Mouse (Mus musculus) frontal cortex, postnatal 36 days (tissue): ENCODE measurements around the gene Bpifb6.

Experiments
- DNase-seq, 2 experiments: peaks; one replicate each; pipeline ENCODE4 v3.0.0; 2022; ENCODE audit warnings: low spot score in 2 of 2

The Bpifb6 gene

DNA sequence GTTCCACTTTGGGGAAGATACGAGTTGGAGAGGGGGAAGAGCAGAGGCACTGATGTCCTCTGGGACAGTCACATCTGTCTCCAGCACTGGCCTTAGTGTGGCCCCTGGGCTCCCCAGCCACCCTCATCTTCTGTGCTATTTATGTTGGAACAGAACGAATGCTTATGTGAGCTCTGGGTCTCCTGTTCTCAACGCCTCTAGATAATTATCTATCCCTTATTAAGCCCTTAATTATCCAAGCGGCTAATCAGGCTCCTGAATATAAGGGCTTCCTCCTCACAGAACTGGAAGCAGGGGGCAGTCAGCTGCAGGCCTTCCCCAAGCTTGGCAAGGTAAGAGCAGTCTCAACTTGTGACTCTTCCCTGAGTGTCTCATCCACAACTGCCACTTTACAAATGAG, at the start of gene Bpifb6:
Bpifb6 (plus strand) TSS at position 301 of the 400 bp plus-strand sequence.
- no peak for DNase-seq

DNA sequence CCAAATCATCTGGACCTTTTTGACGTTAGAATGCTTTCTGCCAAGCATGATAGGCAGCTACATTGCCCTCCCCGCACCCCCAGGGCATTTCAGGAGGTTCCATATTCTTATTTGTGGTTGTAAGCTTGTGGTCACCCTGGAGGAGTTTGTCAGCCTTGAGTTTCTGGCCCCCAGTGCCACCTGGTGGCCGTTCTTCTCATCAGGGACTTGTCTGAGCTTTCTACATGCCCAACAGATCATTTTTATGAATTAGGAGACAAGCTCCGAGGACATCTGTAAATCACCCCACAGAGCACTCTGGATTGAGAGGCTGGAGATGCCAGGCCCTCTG, 49.2 kb upstream of the Bpifb6 start:
- peak; percentile 30 to 47 for DNase-seq

GRCm38 (mm10) chr2:153853544-153853943, 46.6 kb upstream of the Bpifb6 start:
- DNase-seq, result no peak

DNA sequence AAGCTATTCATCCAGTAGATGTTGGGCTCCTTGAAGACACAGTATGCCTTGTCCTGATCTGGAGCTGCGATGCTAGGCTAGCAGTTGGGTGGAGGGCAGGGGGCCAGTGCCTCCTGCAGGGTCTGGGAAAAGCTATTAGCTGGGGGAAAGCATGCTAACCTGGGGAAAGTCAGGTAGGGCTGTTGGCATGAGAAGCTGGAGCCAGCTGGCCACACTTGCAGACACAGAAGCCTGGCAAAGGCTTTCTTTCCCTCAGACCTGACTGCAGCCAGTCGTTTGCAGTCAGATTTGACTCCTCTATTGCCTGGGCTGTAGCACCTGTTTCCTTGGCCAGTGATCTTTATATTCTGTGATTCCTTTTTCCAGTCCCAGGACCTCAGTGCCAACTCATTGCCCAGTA, 40.6 kb upstream of the Bpifb6 start:
- no peak for DNase-seq

DNA sequence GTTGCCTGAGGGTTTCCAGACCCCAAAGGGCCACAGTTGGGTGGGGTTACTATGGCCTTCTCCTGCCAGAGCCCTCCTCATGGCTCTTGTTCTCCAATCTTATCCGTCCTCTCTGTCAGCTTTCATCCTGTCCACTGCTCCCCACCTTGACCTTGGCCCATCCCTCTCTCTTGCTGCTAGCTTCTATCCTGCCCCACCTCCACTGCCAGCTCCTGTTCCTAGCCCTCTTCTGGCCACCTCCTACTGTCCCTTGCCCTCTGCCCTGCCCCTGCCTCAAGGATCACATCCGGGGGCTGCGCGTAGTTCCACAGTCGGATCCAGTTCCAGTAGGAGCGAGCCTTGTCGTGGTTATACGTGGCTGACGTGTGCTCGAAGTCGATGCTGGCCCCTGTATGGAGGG, 39.9 kb upstream of the Bpifb6 start:
- DNase-seq, result no peak

GRCm38 (mm10) chr2:153860715-153861114, 39.5 kb upstream of the Bpifb6 start:
- no peak for DNase-seq

DNA sequence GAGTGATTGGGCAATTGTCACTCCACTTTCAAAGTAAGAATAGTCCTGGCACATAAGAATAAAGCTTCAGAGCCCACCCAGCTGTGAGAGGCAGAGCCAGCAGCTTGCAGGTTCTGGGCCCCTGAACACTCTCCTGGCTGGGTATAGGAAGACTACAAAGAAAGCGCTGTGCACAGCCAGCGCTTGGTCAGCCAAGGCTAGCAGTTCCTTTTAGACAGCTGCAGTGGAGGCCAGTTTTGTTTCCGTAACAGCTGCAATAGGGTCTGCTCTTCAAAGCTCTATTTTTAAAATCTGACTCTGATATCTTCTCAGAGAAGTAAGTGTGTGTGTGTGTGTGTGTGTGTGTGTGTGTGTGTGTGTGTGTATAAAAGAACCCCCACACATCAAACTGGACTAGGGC, 38.2 kb upstream of the Bpifb6 start:
- DNase-seq, result no peak

- DNase-seq, result no peak
Measured at GRCm38 (mm10) chr2:153870984-153871383, 29.2 kb upstream of the Bpifb6 start, which contains the start of gene Sun5. Sun5 (minus strand) TSS chr2:153871084.

DNA sequence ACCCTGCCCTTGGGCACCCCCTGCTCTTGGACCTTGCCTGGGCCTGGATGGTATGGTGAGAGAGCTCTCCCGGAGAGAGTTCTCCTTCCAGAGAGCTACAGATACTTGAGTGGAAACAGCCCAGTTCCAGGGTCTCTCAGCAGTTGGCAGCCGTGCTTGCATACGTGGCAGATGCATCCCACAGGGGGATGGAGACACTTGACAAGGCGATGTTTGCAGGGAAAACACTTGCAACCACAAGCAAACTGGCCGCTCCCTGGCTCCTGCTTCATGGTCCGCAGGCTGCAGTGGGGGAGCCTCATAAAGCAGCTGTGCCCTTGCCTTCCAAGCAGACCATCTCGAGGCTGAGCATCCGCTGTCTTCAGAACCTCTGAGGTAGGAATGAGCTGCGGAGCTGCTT, 25.4 kb upstream of the Bpifb6 start, which contains the start of gene Bpifb2:
Bpifb2 (plus strand) TSS at position 301 of the 400 bp plus-strand sequence.
- no peak for DNase-seq

- no peak for DNase-seq
Measured at GRCm38 (mm10) chr2:153899111-153899510, 1.1 kb upstream of the Bpifb6 start.

DNA sequence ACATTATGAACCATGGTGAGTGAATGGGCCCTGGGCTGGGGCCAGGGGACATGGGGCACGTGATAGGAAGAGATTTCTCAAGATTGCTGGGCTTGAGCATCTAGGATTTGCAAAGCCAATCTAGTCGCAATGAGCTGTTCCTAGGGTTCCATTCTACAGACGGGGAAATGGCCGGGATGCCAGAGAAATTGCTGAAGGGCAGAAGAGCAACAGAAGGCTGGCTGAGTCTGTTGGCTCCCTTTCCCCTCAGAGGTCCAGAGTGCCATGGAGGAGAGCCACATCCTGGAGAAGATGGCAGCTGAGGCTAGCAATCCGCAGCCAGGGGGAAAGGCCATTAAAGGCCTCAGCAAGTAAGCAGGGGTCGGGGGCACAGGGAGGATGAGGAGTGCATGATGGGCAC, 2.5 kb downstream of the Bpifb6 start:
- DNase-seq, result no peak

GRCm38 (mm10) chr2:153906626-153907025, 6.4 kb downstream of the Bpifb6 start:
- no peak for DNase-seq

DNA sequence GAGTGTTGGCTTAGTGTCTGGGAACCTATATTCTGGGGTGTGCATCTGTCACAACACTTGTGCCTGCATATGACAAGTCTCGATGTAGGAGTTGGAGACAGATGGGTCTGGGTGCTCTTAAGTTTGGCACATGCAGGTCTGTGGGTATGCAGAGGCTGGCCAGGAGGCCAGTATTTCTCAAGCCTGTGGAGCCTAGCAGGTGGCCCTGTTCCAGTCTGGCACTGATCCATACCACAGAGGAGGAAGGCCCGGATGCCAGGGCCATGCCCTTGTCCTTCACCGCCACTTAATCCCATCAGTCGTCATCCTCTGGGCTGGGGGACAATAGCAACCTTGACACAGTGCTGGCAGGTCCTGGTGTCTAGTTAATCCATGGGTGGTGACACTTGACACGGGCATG, 14.0 kb downstream of the Bpifb6 start:
- peak; percentile 7 to 39 for DNase-seq

DNA sequence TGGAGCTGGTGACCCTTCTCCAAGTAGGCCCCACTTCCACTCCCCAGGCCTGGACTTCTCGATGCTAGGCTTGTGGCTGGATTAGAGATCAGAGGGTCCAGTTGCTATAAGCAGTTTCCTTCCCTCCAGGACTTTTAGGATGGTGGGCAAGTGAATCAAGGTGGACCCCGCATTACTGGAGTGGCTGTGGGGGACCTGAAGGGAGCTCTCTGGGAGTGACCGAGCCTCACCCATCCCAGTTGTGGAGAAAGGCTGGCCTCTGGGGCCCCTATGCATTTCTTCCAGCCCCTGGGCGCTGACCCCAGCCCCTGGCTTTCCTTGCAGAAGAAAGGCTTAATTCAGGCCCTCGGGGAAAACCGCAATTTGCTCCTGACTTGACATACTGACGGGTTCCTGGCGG, 17.7 kb downstream of the Bpifb6 start, which contains the start of gene Bpifb3:
Bpifb3 (plus strand) TSS at position 301 of the 400 bp plus-strand sequence.
- DNase-seq, result no peak

DNA sequence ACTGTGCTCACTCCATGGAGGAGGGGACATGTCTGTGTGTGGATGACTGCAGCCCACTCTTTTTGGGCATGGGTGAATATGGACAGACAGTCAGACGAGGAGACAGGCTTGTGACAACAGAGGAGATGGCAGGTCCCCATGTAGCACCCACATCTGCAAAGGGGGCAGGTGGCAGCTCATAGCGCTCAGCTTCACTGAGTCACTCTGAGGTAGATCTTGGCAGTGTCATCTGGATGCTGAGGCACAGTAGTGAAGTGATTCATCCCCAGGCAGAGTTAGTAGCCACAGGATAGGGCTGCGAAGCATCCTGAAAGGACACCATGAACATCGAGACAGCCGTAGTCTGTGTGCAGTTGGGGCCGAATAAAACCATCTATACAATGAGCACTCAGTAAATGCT, 21.1 kb downstream of the Bpifb6 start:
- peak; percentile 25 to 40 for DNase-seq

GRCm38 (mm10) chr2:153929871-153930413, 29.8 kb downstream of the Bpifb6 start:
- DNase-seq, result peak; percentile 29 to 40

- no peak for DNase-seq
Measured at GRCm38 (mm10) chr2:153931125-153931524, 30.9 kb downstream of the Bpifb6 start.

DNA sequence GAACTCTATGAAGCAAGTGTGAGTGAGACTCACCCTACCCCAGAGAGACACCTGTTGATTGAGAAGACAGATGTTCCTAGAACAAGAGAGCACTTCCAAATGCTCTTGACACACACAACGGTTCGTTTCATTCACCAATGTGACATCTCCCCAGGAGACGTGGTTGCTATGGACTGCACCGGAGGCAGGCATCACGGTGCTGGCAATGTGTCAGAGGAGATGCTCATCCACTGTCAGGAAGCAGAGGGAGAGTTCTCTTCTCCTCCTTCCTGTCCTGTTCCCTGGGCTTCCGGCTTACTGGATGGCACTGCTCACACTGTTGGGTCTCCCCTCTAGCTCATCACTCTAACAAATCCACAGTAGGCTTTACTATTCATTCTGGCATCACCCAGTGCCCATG, 33.1 kb downstream of the Bpifb6 start:
- DNase-seq, result no peak

DNA sequence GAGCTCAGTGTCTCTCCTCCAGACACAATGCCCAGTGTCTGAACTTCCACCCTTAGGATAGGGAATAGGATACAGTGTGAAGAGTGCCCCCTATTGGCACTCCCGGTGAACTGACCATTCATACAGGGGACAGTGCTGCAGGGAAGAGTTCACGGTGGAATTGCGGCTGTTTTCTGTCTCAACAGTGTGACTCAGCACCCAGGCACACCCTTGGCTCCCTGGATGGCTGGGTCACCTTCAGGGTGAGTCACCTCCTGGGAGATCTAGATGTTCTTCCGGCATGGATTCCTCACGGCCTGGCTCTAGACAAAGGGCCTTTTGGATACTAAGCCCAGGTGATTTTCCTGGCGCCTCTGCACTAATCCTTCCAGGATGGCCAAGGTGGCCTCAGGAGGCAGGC, 35.2 kb downstream of the Bpifb6 start:
- no peak for DNase-seq

- no peak for DNase-seq
Measured at GRCm38 (mm10) chr2:153937843-153938242, 37.7 kb downstream of the Bpifb6 start, which contains the start of gene Bpifb4. Bpifb4 (plus strand) TSS chr2:153938212.

DNA sequence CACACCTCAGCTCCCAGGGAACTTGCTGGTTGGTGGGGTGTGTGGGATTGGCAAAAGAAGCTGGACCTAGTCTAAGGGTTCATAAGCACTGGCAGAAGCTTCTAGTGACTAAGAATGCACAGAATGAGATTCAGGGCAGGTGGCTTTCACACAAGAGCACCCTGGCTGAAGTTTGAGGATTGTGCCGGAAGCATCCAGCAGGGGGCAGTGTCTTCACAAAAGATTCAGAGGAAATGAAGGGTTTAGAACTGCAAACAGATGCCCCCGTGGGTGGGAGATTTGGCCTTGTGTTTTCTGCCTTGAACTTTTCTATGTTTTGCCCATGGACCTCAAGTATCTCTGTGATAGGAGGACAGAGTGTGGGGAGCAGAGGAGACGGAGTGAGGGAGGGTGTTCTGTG, 43.3 kb downstream of the Bpifb6 start:
- DNase-seq, result peak; percentile 61 to 65

- no peak for DNase-seq
Measured at GRCm38 (mm10) chr2:153944567-153944966, 44.4 kb downstream of the Bpifb6 start.

DNA sequence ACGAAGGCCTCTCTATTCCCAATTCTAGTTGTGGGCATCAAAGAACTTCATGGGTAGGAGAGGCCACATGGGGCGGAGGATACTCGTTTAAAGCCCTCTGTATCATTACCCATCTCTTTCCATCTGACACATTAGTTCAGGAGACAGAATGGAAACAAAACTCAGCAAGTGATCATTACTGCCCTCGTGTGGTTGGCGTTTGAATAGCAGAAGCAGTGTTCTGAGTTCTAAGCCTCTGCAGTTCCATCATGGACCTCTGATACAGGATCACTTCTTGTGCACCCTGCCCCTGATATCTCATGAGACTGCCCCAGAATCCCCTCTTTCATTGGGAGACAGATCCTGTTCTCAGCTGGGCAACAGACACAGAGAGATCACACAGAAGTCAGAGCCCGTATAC, 52.7 kb downstream of the Bpifb6 start:
- DNase-seq, result peak; percentile 59 to 85

DNA sequence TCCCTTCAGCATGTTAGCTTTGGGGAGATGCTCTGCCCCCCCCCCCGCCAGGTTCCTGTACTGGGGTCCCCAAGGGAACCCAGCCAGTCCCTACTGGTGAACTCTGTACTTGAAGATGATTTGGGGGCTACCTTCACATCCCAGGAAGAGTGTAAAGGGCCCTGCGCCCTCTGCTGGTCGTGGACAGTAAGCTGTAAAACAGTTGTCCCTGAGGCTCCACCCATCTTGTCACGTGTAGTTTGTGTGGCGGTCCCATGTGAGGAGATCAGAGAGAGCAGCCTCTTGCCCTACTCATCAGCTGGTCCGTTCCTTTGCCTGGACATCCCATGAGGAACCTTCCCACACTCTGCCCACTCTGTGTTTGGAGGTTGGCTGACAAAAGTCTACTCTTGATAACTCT, 53.6 kb downstream of the Bpifb6 start:
- no peak for DNase-seq
